Mouse (Mus musculus): ENCODE data around the gene B230217C12Rik. TPM values are rescaled to one million over a fixed set of nuclear protein-coding genes. Genes with fewer than 3 reads are reported as not detected.

Gene B230217C12Rik
- polyA plus RNA-seq, 1 experiment from 2014 or later = 8.6 TPM

GRCm38 (mm10) chr11:97838779-97839440 is 1.7 kb upstream of the B230217C12Rik start:
- H3K9me3 ChIP-seq (ENCODE audit: control insufficient read depth, low read length) = no peaks in the 10 kb centered on the region
- peaks cover 39% of the 10 kb centered on the region for H3K36me3 ChIP-seq (ENCODE audit: control insufficient read depth, insufficient read depth, low read length)
- peaks cover 17% of the 10 kb centered on the region for H3K4me1 ChIP-seq (ENCODE audit: control insufficient read depth, insufficient read depth, low read length)
- ATAC-seq (ENCODE audit: low FRiP score, low TSS enrichment) = no peak
- H3K9ac ChIP-seq (ENCODE audit: low read depth, low read length) = peak overlapping the region; percentile 34; the same call in 1 of the 2 replicates
- no peak overlapping the region for H3K4me2 ChIP-seq (replicated peaks; ENCODE audit: low read depth, low read length)
- H3K27ac ChIP-seq (ENCODE audit: low read depth, low read length) = no peak overlapping the region
- 34% methylated on average over 10 of the region's 10 CpGs for WGBS
- H3K27me3 ChIP-seq (ENCODE audit: control insufficient read depth, insufficient read depth, low read length) = no peaks in the 10 kb centered on the region
- H3K4me3 ChIP-seq (ENCODE audit: low read length) = no peak overlapping the region; the same call in 1 of the 2 replicates

GRCm38 (mm10) chr11:97839441-97840134 is 992 bp upstream of the B230217C12Rik start:
- no peak overlapping the region for H3K27ac ChIP-seq (ENCODE audit: low read depth, low read length)
- H3K9me3 ChIP-seq (ENCODE audit: control insufficient read depth, low read length) = no peaks in the 10 kb centered on the region
- H3K4me3 ChIP-seq (ENCODE audit: low read length) = no peak overlapping the region; the same call in 1 of the 2 replicates
- no peak overlapping the region for H3K4me2 ChIP-seq (replicated peaks; ENCODE audit: low read depth, low read length)
- H3K4me1 ChIP-seq (ENCODE audit: control insufficient read depth, insufficient read depth, low read length) = peaks cover 17% of the 10 kb centered on the region
- H3K36me3 ChIP-seq (ENCODE audit: control insufficient read depth, insufficient read depth, low read length) = peaks cover 32% of the 10 kb centered on the region
- peak overlapping the region; percentile 34; the same call in 1 of the 2 replicates for H3K9ac ChIP-seq (ENCODE audit: low read depth, low read length)
- ATAC-seq (ENCODE audit: low FRiP score, low TSS enrichment) = no peak
- WGBS = 50% methylated on average over 11 of the region's 11 CpGs
- no peaks in the 10 kb centered on the region for H3K27me3 ChIP-seq (ENCODE audit: control insufficient read depth, insufficient read depth, low read length)

GRCm38 (mm10) chr11:97840135-97840490 is 467 bp upstream of the B230217C12Rik start:
- Histone ChIP-seq H3K4me1 (ENCODE audit: control insufficient read depth, insufficient read depth, low read length) (peaks cover 17% of the 10 kb centered on the region), H3K36me3 (ENCODE audit: control insufficient read depth, insufficient read depth, low read length) (peaks cover 27% of the 10 kb centered on the region), H3K4me3 (ENCODE audit: low read length) (no peak overlapping the region), H3K27me3 (ENCODE audit: control insufficient read depth, insufficient read depth, low read length) (no peaks in the 10 kb centered on the region), H3K9me3 (ENCODE audit: control insufficient read depth, low read length) (no peaks in the 10 kb centered on the region), H3K9ac (ENCODE audit: low read depth, low read length) (no peak overlapping the region), H3K27ac (ENCODE audit: low read depth, low read length) (no peak overlapping the region), H3K4me2 (replicated peaks; ENCODE audit: low read depth, low read length) (no peak overlapping the region; the same call in 1 of the 2 replicates)
- 63% methylated on average over 2 of the region's 2 CpGs for WGBS
- ATAC-seq (ENCODE audit: low FRiP score, low TSS enrichment) = no peak

- Histone ChIP-seq H3K4me1 (ENCODE audit: control insufficient read depth, insufficient read depth, low read length) (peaks cover 17% of the 10 kb centered on the region), H3K4me2 (replicated peaks; ENCODE audit: low read depth, low read length) (peak overlapping the region; percentile 46), H3K27ac (ENCODE audit: low read depth, low read length) (peak overlapping the region; percentile 79), H3K27me3 (ENCODE audit: control insufficient read depth, insufficient read depth, low read length) (no peaks in the 10 kb centered on the region), H3K36me3 (ENCODE audit: control insufficient read depth, insufficient read depth, low read length) (peaks cover 16% of the 10 kb centered on the region), H3K9ac (ENCODE audit: low read depth, low read length) (peak overlapping the region; percentile 49), H3K9me3 (ENCODE audit: control insufficient read depth, low read length) (no peaks in the 10 kb centered on the region), H3K4me3 (ENCODE audit: low read length) (peak overlapping the region; percentile 47)
- WGBS = 1% methylated on average over 22 of the region's 22 CpGs
- ATAC-seq (ENCODE audit: low FRiP score, low TSS enrichment) = peak; percentile 87; the same call in 1 of the 2 replicates
These were observed 546 bp downstream of the B230217C12Rik start for GRCm38 (mm10) chr11:97840991-97841661.

- Histone ChIP-seq H3K4me2 (replicated peaks; ENCODE audit: low read depth, low read length) (peak overlapping the region; percentile 46), H3K36me3 (ENCODE audit: control insufficient read depth, insufficient read depth, low read length) (peaks cover 8% of the 10 kb centered on the region; the same call in 1 of the 2 replicates), H3K9ac (ENCODE audit: low read depth, low read length) (no peak overlapping the region), H3K27ac (ENCODE audit: low read depth, low read length) (no peak overlapping the region), H3K27me3 (ENCODE audit: control insufficient read depth, insufficient read depth, low read length) (no peaks in the 10 kb centered on the region), H3K9me3 (ENCODE audit: control insufficient read depth, low read length) (no peaks in the 10 kb centered on the region), H3K4me3 (ENCODE audit: low read length) (peak overlapping the region; percentile 47; the same call in 1 of the 2 replicates), H3K4me1 (ENCODE audit: control insufficient read depth, insufficient read depth, low read length) (peaks cover 17% of the 10 kb centered on the region)
- WGBS = 56% methylated on average over 4 of the region's 4 CpGs
- ATAC-seq (ENCODE audit: low FRiP score, low TSS enrichment) = no peak
These were observed 1.4 kb downstream of the B230217C12Rik start for GRCm38 (mm10) chr11:97842001-97842400.

GRCm38 (mm10) chr11:97850367-97850766 is 9.8 kb downstream of the B230217C12Rik start:
- Histone ChIP-seq H3K4me2 (replicated peaks; ENCODE audit: low read depth, low read length) (no peak overlapping the region), H3K27me3 (ENCODE audit: control insufficient read depth, insufficient read depth, low read length) (no peaks in the 10 kb centered on the region), H3K9ac (ENCODE audit: low read depth, low read length) (no peak overlapping the region), H3K9me3 (ENCODE audit: control insufficient read depth, low read length) (no peaks in the 10 kb centered on the region), H3K4me1 (ENCODE audit: control insufficient read depth, insufficient read depth, low read length) (no peaks in the 10 kb centered on the region), H3K27ac (ENCODE audit: low read depth, low read length) (no peak overlapping the region), H3K36me3 (ENCODE audit: control insufficient read depth, insufficient read depth, low read length) (no peaks in the 10 kb centered on the region), H3K4me3 (ENCODE audit: low read length) (no peak overlapping the region)
- WGBS = 52% methylated on average over 6 of the region's 6 CpGs
- ATAC-seq (ENCODE audit: low FRiP score, low TSS enrichment) = no peak

GRCm38 (mm10) chr11:97851601-97852000 is 11.0 kb downstream of the B230217C12Rik start:
- ATAC-seq (ENCODE audit: low FRiP score, low TSS enrichment) = no peak
- no peaks in the 10 kb centered on the region for H3K4me1 ChIP-seq (ENCODE audit: control insufficient read depth, insufficient read depth, low read length)
- H3K27me3 ChIP-seq (ENCODE audit: control insufficient read depth, insufficient read depth, low read length) = no peaks in the 10 kb centered on the region
- no peak overlapping the region for H3K4me3 ChIP-seq (ENCODE audit: low read length)
- no peak overlapping the region for H3K4me2 ChIP-seq (replicated peaks; ENCODE audit: low read depth, low read length)
- H3K36me3 ChIP-seq (ENCODE audit: control insufficient read depth, insufficient read depth, low read length) = no peaks in the 10 kb centered on the region
- whole genome bisulfite sequencing = 86% methylated on average over 2 of the region's 2 CpGs
- no peak overlapping the region for H3K27ac ChIP-seq (ENCODE audit: low read depth, low read length)
- no peak overlapping the region for H3K9ac ChIP-seq (ENCODE audit: low read depth, low read length)
- H3K9me3 ChIP-seq (ENCODE audit: control insufficient read depth, low read length) = no peaks in the 10 kb centered on the region

- no peaks in the 10 kb centered on the region for H3K27me3 ChIP-seq (ENCODE audit: control insufficient read depth, insufficient read depth, low read length)
- H3K36me3 ChIP-seq (ENCODE audit: control insufficient read depth, insufficient read depth, low read length) = no peaks in the 10 kb centered on the region
- no peaks in the 10 kb centered on the region for H3K4me1 ChIP-seq (ENCODE audit: control insufficient read depth, insufficient read depth, low read length)
- no peak overlapping the region for H3K4me2 ChIP-seq (replicated peaks; ENCODE audit: low read depth, low read length)
- H3K9ac ChIP-seq (ENCODE audit: low read depth, low read length) = no peak overlapping the region
- no peaks in the 10 kb centered on the region for H3K9me3 ChIP-seq (ENCODE audit: control insufficient read depth, low read length)
- no peak overlapping the region for H3K4me3 ChIP-seq (ENCODE audit: low read length)
- H3K27ac ChIP-seq (ENCODE audit: low read depth, low read length) = no peak overlapping the region
- 95% methylated on average over 2 of the region's 2 CpGs for whole genome bisulfite sequencing
- no peak for ATAC-seq (ENCODE audit: low FRiP score, low TSS enrichment)
These were observed 14.9 kb downstream of the B230217C12Rik start for GRCm38 (mm10) chr11:97855473-97855872.

GRCm38 (mm10) chr11:97862148-97862547 is 21.6 kb downstream of the B230217C12Rik start:
- no peaks in the 10 kb centered on the region for H3K9me3 ChIP-seq (ENCODE audit: control insufficient read depth, low read length)
- no peak overlapping the region for H3K4me3 ChIP-seq (ENCODE audit: low read length)
- ATAC-seq (ENCODE audit: low FRiP score, low TSS enrichment) = no peak
- H3K27ac ChIP-seq (ENCODE audit: low read depth, low read length) = no peak overlapping the region
- no peaks in the 10 kb centered on the region for H3K4me1 ChIP-seq (ENCODE audit: control insufficient read depth, insufficient read depth, low read length)
- H3K27me3 ChIP-seq (ENCODE audit: control insufficient read depth, insufficient read depth, low read length) = no peaks in the 10 kb centered on the region
- H3K9ac ChIP-seq (ENCODE audit: low read depth, low read length) = no peak overlapping the region
- H3K4me2 ChIP-seq (replicated peaks; ENCODE audit: low read depth, low read length) = no peak overlapping the region
- no peaks in the 10 kb centered on the region for H3K36me3 ChIP-seq (ENCODE audit: control insufficient read depth, insufficient read depth, low read length)
- 76% methylated on average over 2 of the region's 2 CpGs for WGBS
